Mouse (Mus musculus) bone marrow, adult 2 months (tissue): Measurements from ENCODE around the gene 1810065E05Rik. TPM values are rescaled to one million over a fixed set of nuclear protein-coding genes. Genes with fewer than 3 reads are reported as not detected.

ENCODE experiments used
- H3K27ac ChIP-seq: fragments of 200-500 bp; 2 replicates; pipeline ENCODE4 v1.5.1; 2012; ENCODE audit warnings: low read depth, mild to moderate bottlenecking, control low read depth, inconsistent platforms, low read length; ENCODE audit not compliant: control insufficient read depth, poor library complexity, insufficient read depth
- H3K4me1 ChIP-seq: fragments of 200-500 bp; 2 replicates; pipeline ENCODE4 v1.6.1; 2011; ENCODE audit warnings: low read length; ENCODE audit not compliant: control insufficient read depth, insufficient read depth
- H3K4me3 ChIP-seq: fragments of 200-500 bp; replicated peaks from 2 replicates; pipeline ENCODE3; 2011; ENCODE audit warnings: mild to moderate bottlenecking, low read depth, low read length, control low read depth; ENCODE audit not compliant: control insufficient read depth
- CTCF ChIP-seq: fragments of 200-500 bp; IDR thresholded peaks from 2 replicates; pipeline ENCODE4 v1.5.1; 2011; ENCODE audit warnings: low read length, control low read depth; ENCODE audit not compliant: control insufficient read depth, insufficient read depth
- POLR2A ChIP-seq: fragments of 200-500 bp; IDR thresholded peaks from 2 replicates; pipeline ENCODE4 v1.6.1; 2011; ENCODE audit warnings: low read depth, mild to moderate bottlenecking, control low read depth, low read length, borderline replicate concordance; ENCODE audit not compliant: control insufficient read depth
- WGBS: fragments of 180-500 bp; shearing (Covaris S2); methylation state at CpG from one replicate; pipeline ENCODE4 v1.1.7; 2018; 5-methylcytosine and 5-hydroxymethylcytosine counted together
- polyA plus RNA-seq: library from polyadenylated mRNA; stranded (reverse); fragments of >200 nt; gene quantifications from 2 replicates; pipeline ENCODE4 v1.2.4, GENCODE M21; 2011; ENCODE audit warnings: low replicate concordance; ENCODE audit not compliant: missing spikeins, insufficient read depth, insufficient read length

1810065E05Rik gene
- not detected in 2 replicates for polyA plus RNA-seq

DNA sequence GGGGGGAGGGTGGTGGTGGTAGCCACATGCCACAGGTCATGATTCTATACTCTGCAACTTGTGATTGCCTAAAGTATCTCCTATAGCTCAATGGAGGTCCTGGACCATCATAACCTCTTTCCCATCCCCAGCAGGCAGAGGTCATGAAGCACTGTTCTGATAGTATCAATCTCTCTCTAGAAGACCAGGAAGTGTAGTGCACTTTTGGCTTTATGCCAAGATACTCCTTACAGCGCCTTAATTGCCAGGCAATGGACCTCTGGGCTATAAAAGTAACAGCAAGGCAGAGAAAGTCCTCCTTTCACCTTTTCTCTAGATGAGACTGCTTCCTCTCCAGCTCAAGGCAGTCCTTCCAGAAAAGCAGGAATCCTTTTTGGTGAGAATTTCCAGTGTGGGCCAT lies at the start of gene 1810065E05Rik:
1810065E05Rik (plus strand) TSS at position 297 of the 400 bp plus-strand sequence.
- TF ChIP-seq CTCF (no peak), POLR2A (no peak)
- no peak within 1 kb of the TSS for H3K4me3 ChIP-seq
- no peak within 1 kb of the TSS for H3K27ac ChIP-seq
- no peaks in the 10 kb centered on the region; the same call in 1 of the 2 replicates for H3K4me1 ChIP-seq
- WGBS, result 55% methylated on average over 1 of the region's 1 CpGs

DNA sequence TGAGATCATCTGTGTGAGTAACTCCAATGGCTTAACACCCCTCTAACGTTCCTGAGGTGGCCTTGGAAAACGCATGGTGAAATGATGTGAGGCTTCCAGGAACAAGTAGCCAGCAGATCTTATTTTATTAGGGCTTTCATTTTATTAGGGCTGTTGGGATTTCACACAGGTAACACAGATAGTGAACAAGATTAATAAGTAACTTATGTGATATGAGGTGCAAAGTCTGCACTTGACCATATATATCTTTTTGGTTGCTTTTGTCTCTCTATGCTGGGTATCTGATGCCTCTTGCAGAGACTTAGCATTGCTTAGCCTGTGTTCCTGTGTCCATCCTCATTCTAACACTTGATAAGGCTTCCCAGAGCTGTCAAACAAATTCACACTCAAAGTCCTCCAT lies 43.6 kb upstream of the 1810065E05Rik start:
- TF ChIP-seq CTCF (no peak), POLR2A (no peak)
- H3K4me1 ChIP-seq, result no peaks in the 10 kb centered on the region
- no peak overlapping the region for H3K4me3 ChIP-seq
- H3K27ac ChIP-seq, result no peak overlapping the region
- WGBS, result 78% methylated on average over 2 of the region's 2 CpGs

DNA sequence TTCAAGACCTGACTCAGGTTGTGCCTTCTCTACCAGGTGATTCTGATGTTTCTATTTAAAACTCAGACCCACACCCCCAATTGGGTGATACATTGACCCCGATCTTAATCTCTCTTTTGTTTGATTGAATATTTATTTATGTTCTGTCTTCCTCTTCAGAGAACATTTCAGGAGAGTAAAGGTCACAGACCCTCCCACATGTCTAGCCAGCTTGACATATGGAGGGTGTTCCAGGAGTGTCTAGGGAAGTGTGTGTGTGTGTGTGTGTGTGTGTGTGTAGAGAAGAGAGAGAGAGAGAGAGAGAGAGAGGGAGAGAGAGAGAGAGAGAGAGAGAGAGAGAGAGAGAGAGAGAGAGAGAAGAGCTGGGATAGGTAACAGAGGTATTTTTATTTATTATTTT lies 43.2 kb upstream of the 1810065E05Rik start:
- Histone ChIP-seq H3K4me1 (no peaks in the 10 kb centered on the region), H3K27ac (no peak overlapping the region), H3K4me3 (no peak overlapping the region)
- TF ChIP-seq CTCF, result no peak
- no peak for TF ChIP-seq POLR2A
- 61% methylated on average over 1 of the region's 1 CpGs for WGBS

DNA sequence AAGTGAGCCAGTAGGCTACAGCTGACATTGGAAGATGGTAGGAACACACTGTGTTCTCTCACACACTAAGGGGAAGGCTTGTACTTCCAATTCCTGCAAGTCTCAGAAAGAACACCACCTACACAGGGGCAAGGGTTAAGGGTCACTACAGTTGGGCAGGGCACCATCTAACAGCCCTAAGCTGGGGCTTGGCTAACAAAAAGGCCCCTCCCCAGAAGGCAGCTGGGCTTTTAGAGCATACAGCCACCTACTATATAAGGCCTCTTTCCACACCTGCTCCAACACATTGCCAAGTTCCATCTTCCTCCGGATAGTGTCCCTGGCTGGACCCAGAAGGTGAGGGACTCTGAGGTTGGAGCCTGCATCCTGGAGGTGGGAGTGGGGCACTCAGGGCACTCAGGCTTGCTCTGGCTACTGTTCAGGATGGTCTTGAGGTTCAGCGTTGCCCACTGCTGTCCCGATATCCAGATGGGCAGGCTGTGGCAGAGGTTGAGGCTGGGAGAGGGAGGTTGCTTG lies 42.1 kb upstream of the 1810065E05Rik start, which contains the start of gene Lypd8:
Lypd8 (plus strand) TSS at position 281 of the 516 bp plus-strand sequence.
- TF ChIP-seq POLR2A (no peak), CTCF (no peak)
- Histone ChIP-seq H3K27ac (no peak within 1 kb of the TSS), H3K4me3 (no peak within 1 kb of the TSS), H3K4me1 (no peaks in the 10 kb centered on the region)
- WGBS, result 84% methylated on average over 3 of the region's 3 CpGs

DNA sequence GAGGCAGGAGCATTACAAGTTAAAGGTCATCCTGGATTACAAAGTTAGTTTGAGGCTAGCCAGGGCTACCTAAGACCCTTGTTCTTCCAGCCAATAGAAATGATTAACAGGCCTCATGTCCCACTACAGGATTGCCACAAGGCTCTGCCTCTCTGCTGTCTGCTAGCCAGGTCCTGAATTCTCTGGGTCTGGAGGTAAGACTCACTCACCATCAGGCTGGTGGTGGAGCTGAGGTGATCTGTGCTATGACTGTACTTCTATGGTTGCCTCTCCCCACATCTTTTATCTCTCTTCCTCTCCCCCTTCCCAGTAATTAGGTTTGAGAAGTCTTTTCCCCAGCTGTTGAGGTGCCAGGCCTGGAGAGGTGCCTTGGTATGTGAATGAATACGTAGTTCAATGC lies 41.4 kb upstream of the 1810065E05Rik start:
- H3K4me1 ChIP-seq, result no peaks in the 10 kb centered on the region
- TF ChIP-seq POLR2A, result no peak
- TF ChIP-seq CTCF, result no peak
- no peak overlapping the region for H3K27ac ChIP-seq
- H3K4me3 ChIP-seq, result no peak overlapping the region
- whole genome bisulfite sequencing, result 89% methylated on average over 1 of the region's 1 CpGs

DNA sequence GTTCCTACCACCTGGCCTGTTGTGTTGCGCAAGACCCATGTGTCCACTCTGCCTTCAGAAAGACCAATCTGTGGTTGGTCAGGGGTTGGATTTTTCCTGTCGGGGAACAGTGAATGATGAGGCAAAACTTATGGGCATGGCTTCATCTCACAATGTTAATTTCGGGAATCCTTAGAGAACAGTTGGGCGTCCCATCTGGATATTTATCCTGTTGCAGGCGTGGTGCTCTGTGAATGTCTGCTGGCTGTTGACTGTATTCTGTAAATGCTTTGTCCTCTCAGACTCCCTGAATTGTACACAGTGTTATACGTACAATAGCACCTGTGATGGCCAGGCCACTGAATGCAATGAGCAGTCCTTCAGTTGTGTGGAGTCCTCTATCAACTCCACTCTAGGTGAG lies 38.4 kb upstream of the 1810065E05Rik start:
- Histone ChIP-seq H3K4me1 (no peaks in the 10 kb centered on the region), H3K4me3 (no peak overlapping the region), H3K27ac (no peak overlapping the region)
- TF ChIP-seq POLR2A (no peak), CTCF (no peak)
- 86% methylated on average over 6 of the region's 6 CpGs for WGBS

DNA sequence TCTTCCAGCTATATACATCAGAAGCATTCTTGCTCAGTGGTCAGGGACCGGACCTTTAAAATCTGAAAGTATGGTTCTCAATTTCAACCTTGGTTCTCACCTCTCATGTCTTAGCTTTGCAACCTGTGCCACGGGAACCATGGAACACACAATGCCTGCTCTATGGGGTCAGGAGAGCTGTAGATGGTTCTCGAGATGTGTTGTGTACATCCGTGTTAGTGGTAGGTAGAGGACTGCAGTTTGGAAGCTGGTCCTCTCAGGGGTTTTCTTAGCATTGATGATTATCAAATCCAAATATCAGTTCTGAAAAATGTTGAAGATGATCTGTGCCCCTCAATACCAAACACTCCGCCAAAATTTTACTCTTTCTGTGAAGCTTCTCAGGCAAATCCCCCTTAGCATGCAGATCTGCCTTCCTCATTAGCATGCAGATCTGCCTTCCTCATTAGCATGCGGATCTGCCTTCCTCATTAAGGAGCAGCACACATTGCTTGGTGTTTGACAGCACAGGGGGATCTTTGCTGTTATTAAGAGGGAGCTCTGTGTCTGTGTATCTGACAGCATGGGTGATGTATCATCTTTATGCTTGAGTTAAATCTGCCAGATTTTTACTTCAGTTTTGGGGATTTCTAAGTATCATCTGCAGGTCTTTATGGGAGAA lies 20.8 kb upstream of the 1810065E05Rik start:
- no peak overlapping the region for H3K27ac ChIP-seq
- H3K4me3 ChIP-seq, result no peak overlapping the region
- no peaks in the 10 kb centered on the region for H3K4me1 ChIP-seq
- 58% methylated on average over 6 of the region's 6 CpGs for WGBS
- no peak for TF ChIP-seq POLR2A
- no peak for TF ChIP-seq CTCF

DNA sequence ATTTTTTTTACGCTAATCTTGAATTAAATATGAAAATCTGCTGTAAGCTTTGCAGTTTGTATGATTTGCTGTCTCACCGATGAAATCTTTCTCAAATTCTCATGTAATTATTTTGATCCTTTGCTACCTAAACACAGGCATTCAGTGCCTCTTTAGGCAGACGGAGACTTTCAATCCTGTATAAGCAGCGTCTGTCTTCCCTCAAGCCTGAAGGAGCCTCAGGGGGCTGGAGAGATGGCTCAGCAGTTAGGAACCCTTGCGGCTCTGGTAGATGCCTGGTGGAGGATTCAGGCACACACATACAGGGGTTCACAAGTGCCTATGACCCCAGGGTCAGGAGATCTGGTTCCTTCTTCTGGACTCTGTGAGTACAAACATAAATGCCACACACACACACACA lies 20.3 kb upstream of the 1810065E05Rik start:
- Histone ChIP-seq H3K4me1 (no peaks in the 10 kb centered on the region), H3K27ac (no peak overlapping the region), H3K4me3 (no peak overlapping the region)
- 61% methylated on average over 5 of the region's 5 CpGs for WGBS
- TF ChIP-seq CTCF, result no peak
- no peak for TF ChIP-seq POLR2A
